Mouse (Mus musculus) embryonic facial prominence, embryonic 13.5 days (tissue): Measurements from ENCODE around the gene Ntsr2. TPM values are rescaled to one million over a fixed set of nuclear protein-coding genes. Genes with fewer than 3 reads are reported as not detected.

Source experiments
- ATAC-seq: fragments of 200-750 bp; cut with Nextera tagmentation; 2 replicates; pipeline ENCODE4 v1.8.0; 2017; ENCODE audit warnings: low read depth; ENCODE audit not compliant: insufficient number of reproducible peaks, insufficient read depth, low FRiP score, low TSS enrichment
- H3K27ac ChIP-seq: fragments of 300-500 bp; sonication (generic); 2 replicates; pipeline ENCODE4 v1.5.1; 2015; ENCODE audit warnings: moderate library complexity, mild to moderate bottlenecking, inconsistent platforms
- H3K27me3 ChIP-seq: fragments of 300-500 bp; sonication (generic); 2 replicates; pipeline ENCODE4 v1.6.1; 2015; ENCODE audit warnings: mild to moderate bottlenecking, inconsistent platforms
- H3K36me3 ChIP-seq: fragments of 300-500 bp; sonication (generic); 2 replicates; pipeline ENCODE4 v1.6.1; 2015; ENCODE audit warnings: mild to moderate bottlenecking, inconsistent platforms
- H3K4me1 ChIP-seq: fragments of 300-500 bp; sonication (generic); 2 replicates; pipeline ENCODE4 v1.6.1; 2015; ENCODE audit warnings: inconsistent platforms
- H3K4me2 ChIP-seq: fragments of 300-500 bp; sonication (generic); 2 replicates; pipeline ENCODE4 v1.6.1; 2015; ENCODE audit warnings: moderate library complexity, mild to moderate bottlenecking, inconsistent platforms
- H3K4me3 ChIP-seq: fragments of 300-500 bp; sonication (generic); 2 replicates; pipeline ENCODE4 v1.5.1; 2015; ENCODE audit warnings: mild to moderate bottlenecking, inconsistent platforms
- H3K9ac ChIP-seq: fragments of 300-500 bp; sonication (generic); 2 replicates; pipeline ENCODE4 v1.6.1; 2015; ENCODE audit warnings: mild to moderate bottlenecking, inconsistent platforms
- H3K9me3 ChIP-seq: fragments of 300-500 bp; sonication (generic); 2 replicates; pipeline ENCODE4 v1.6.1; 2016; ENCODE audit warnings: inconsistent platforms
- WGBS: fragments of 180-500 bp; shearing (Covaris S2); methylation state at CpG from one replicate; pipeline ENCODE4 v1.1.7; 2015; ENCODE audit warnings: mixed read lengths; 5-methylcytosine and 5-hydroxymethylcytosine counted together
- polyA plus RNA-seq: library from polyadenylated mRNA; unstranded; fragments of >200 nt; fragmentation: Nextera tagmentation; extraction: Ambion mirVana; gene quantifications from 2 replicates; pipeline ENCODE4 v1.2.1, GENCODE M21; 2015

Ntsr2 gene
- polyA plus RNA-seq: not detected in 2 replicates

DNA sequence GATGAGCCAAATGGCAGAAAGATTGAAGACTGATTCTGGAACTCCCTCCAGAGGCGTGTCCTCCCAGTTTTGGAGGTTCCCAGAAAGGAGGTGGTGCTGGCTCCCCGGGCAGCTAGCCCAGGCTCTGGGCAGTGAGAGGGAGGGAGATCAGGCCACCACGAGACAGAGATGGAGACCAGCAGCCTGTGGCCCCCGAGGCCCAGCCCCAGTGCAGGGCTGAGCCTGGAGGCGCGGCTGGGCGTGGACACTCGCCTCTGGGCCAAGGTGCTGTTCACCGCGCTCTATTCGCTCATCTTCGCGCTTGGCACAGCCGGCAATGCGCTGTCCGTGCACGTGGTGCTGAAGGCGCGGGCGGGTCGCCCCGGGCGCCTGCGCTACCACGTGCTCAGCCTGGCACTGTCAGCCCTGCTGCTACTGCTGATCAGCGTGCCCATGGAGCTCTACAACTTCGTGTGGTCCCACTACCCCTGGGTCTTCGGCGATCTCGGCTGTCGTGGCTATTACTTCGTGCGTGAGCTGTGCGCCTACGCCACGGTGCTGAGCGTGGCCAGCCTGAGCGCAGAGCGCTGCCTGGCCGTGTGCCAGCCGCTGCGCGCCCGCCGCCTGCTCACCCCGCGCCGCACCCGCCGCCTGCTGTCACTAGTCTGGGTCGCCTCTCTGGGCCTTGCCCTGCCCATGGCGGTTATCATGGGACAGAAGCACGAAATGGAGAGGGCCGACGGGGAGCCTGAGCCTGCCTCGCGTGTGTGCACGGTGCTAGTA lies at the start of gene Ntsr2:
Gene Ntsr2 (plus strand): TSS at position 51 of the 762 bp plus-strand sequence.
- WGBS: 5% methylated on average over 53 of the region's 58 CpGs
- H3K27me3 ChIP-seq: peaks cover 49% of the 10 kb centered on the region

GRCm38 (mm10) chr12:16605624-16606023 lies 47.6 kb upstream of the Ntsr2 start:
- no peaks in the 10 kb centered on the region for H3K4me1 ChIP-seq
- H3K9me3 ChIP-seq: 0 out of 2 replicates have a peak, but pooled peaks cover 7% of the 10 kb centered on the region
- no peaks in the 10 kb centered on the region for H3K36me3 ChIP-seq
- WGBS: 78% methylated on average over 5 of the region's 5 CpGs
- ATAC-seq: no peak
- no peak overlapping the region for H3K4me3 ChIP-seq
- no peak overlapping the region for H3K27ac ChIP-seq
- no peak overlapping the region for H3K9ac ChIP-seq
- H3K27me3 ChIP-seq: no peaks in the 10 kb centered on the region
- H3K4me2 ChIP-seq: no peak overlapping the region

More for the DNA sequence above, at the start of gene Ntsr2:
- H3K27ac ChIP-seq: no peak within 1 kb of the TSS
- no peaks in the 10 kb centered on the region for H3K36me3 ChIP-seq
- no peaks in the 10 kb centered on the region for H3K9me3 ChIP-seq
- H3K4me1 ChIP-seq: peaks cover 7% of the 10 kb centered on the region
- H3K4me2 ChIP-seq: peak within 1 kb of the TSS; percentile 71
- H3K4me3 ChIP-seq: peak within 1 kb of the TSS; percentile 34
- ATAC-seq: peak; percentile 60; the same call in 1 of the 2 replicates
- H3K9ac ChIP-seq: no peak within 1 kb of the TSS

- no peak within 1 kb of the TSS for H3K4me3 ChIP-seq
- no peaks in the 10 kb centered on the region for H3K36me3 ChIP-seq
- no peak within 1 kb of the TSS for H3K4me2 ChIP-seq
- no peaks in the 10 kb centered on the region for H3K4me1 ChIP-seq
- H3K9ac ChIP-seq: no peak within 1 kb of the TSS
- 0 out of 2 replicates have a peak, but pooled peaks cover 7% of the 10 kb centered on the region for H3K9me3 ChIP-seq
- H3K27me3 ChIP-seq: no peaks in the 10 kb centered on the region
- WGBS: 86% methylated on average over 2 of the region's 2 CpGs
- H3K27ac ChIP-seq: no peak within 1 kb of the TSS
- no peak for ATAC-seq
Observed at GRCm38 (mm10) chr12:16610936-16611335, 42.2 kb upstream of the Ntsr2 start, which contains the start of gene Lpin1. Lpin1 (minus strand) TSS chr12:16610966.

GRCm38 (mm10) chr12:16614556-16614955 lies 38.6 kb upstream of the Ntsr2 start:
- H3K4me2 ChIP-seq: no peak overlapping the region
- no peak overlapping the region for H3K4me3 ChIP-seq
- WGBS: 62% methylated on average over 3 of the region's 3 CpGs
- peaks cover 16% of the 10 kb centered on the region for H3K4me1 ChIP-seq
- H3K9ac ChIP-seq: no peak overlapping the region
- H3K27ac ChIP-seq: no peak overlapping the region
- 0 out of 2 replicates have a peak, but pooled peaks cover 4% of the 10 kb centered on the region for H3K9me3 ChIP-seq
- no peaks in the 10 kb centered on the region for H3K36me3 ChIP-seq
- no peak for ATAC-seq
- no peaks in the 10 kb centered on the region for H3K27me3 ChIP-seq

- ATAC-seq: no peak
- Histone ChIP-seq H3K36me3 (no peaks in the 10 kb centered on the region), H3K4me3 (no peak overlapping the region), H3K4me2 (no peak overlapping the region), H3K27ac (no peak overlapping the region), H3K4me1 (peaks cover 23% of the 10 kb centered on the region), H3K27me3 (no peaks in the 10 kb centered on the region), H3K9ac (no peak overlapping the region), H3K9me3 (no peaks in the 10 kb centered on the region)
- 66% methylated on average over 2 of the region's 2 CpGs for WGBS
Observed at GRCm38 (mm10) chr12:16615738-16616137, 37.4 kb upstream of the Ntsr2 start.

- H3K4me1 ChIP-seq: peaks cover 23% of the 10 kb centered on the region
- 20% methylated on average over 12 of the region's 12 CpGs for WGBS
- peak overlapping the region; percentile 64; the same call in 1 of the 2 replicates for H3K27ac ChIP-seq
- peak overlapping the region; percentile 20; the same call in 1 of the 2 replicates for H3K4me2 ChIP-seq
- H3K27me3 ChIP-seq: no peaks in the 10 kb centered on the region
- no peak overlapping the region for H3K9ac ChIP-seq
- H3K36me3 ChIP-seq: no peaks in the 10 kb centered on the region
- no peaks in the 10 kb centered on the region for H3K9me3 ChIP-seq
- H3K4me3 ChIP-seq: no peak overlapping the region
- peak; percentile 79; the same call in 1 of the 2 replicates for ATAC-seq
Observed at GRCm38 (mm10) chr12:16618512-16619274, 34.5 kb upstream of the Ntsr2 start.

DNA sequence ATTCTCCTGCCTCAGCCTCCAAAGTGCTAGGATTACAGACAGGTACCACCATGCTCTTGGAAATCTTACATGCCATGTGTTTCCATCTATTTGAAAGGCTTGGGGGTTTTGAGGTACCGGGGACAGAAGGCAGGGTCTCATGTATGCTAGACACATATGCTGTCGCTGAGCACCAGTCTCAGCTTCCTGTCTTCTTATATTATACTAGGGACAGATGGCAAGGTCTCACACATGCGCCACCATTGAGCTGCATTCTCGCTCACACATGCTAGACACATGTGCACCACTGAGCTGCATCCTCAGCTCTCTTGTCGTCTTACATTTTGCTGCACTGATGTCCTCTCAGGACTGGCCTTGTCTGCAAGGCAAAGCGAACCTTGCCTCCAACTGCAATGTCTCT lies 33.7 kb upstream of the Ntsr2 start:
- 71% methylated on average over 6 of the region's 6 CpGs for WGBS
- H3K27ac ChIP-seq: no peak overlapping the region
- no peak overlapping the region for H3K4me3 ChIP-seq
- H3K27me3 ChIP-seq: no peaks in the 10 kb centered on the region
- no peak overlapping the region for H3K9ac ChIP-seq
- no peaks in the 10 kb centered on the region for H3K36me3 ChIP-seq
- peaks cover 23% of the 10 kb centered on the region for H3K4me1 ChIP-seq
- H3K4me2 ChIP-seq: no peak overlapping the region
- ATAC-seq: no peak
- H3K9me3 ChIP-seq: no peaks in the 10 kb centered on the region

- whole genome bisulfite sequencing: 86% methylated on average over 3 of the region's 3 CpGs
- no peak for ATAC-seq
- H3K36me3 ChIP-seq: no peaks in the 10 kb centered on the region
- no peaks in the 10 kb centered on the region for H3K9me3 ChIP-seq
- H3K9ac ChIP-seq: no peak overlapping the region
- no peaks in the 10 kb centered on the region for H3K27me3 ChIP-seq
- no peak overlapping the region for H3K27ac ChIP-seq
- H3K4me1 ChIP-seq: peaks cover 23% of the 10 kb centered on the region
- H3K4me2 ChIP-seq: no peak overlapping the region
- no peak overlapping the region for H3K4me3 ChIP-seq
Observed at GRCm38 (mm10) chr12:16620230-16620629, 33.0 kb upstream of the Ntsr2 start.

DNA sequence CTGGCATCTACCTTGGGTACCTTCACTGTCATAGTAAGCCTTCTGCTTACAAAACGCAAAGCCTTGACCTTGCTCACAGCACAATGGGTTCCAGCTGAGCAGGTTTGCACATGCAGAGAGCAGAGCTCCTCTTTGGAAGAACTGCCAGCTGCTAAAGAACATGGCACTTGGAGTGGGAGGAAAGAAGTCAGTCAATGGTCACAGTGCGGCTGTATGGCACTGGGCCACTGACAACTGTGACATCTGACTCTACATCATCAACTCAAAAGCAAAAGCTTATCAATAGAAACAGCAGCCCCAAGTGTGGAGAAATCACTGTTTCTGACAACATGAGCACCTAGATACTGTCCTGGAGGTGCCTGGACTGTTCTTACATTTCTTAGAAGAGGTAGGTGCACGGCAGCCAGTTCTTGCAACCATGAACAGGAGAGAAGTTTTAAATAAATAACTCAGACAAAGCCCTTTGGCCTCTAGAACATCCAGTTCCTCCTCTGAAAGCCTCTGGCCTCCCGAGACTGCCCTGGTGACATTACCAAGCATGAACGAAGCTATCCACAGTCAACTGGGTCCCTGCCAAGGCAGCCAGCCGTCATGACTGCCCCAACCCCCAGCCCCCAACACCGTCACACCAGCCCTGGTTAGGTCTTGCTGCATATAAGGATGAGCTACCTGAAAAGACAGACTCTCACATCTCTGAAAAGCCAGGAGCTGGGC lies 22.9 kb upstream of the Ntsr2 start:
- H3K36me3 ChIP-seq: no peaks in the 10 kb centered on the region
- 72% methylated on average over 7 of the region's 7 CpGs for WGBS

DNA sequence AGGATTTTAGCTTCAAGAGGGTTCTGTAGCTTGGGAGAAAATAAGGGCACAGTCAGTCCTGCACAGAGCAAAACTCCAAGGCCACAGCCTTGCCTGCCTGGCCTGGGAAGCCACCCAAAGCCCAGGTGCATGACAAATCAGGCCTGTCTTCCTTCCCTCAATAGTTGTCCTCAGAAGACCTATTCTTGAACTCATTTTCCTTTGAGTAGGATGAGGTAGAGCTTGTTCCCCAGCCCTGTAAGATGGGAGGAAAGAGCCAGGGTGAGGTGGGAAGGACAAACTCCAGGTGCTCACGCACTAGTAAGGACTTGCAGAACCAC lies 22.4 kb upstream of the Ntsr2 start:
- Histone ChIP-seq H3K9ac (no peak overlapping the region), H3K4me1 (no peaks in the 10 kb centered on the region), H3K27me3 (no peaks in the 10 kb centered on the region), H3K4me2 (no peak overlapping the region), H3K9me3 (no peaks in the 10 kb centered on the region), H3K36me3 (no peaks in the 10 kb centered on the region), H3K4me3 (no peak overlapping the region), H3K27ac (no peak overlapping the region)
- WGBS: 90% methylated on average over 1 of the region's 1 CpGs
- no peak for ATAC-seq

More for the DNA sequence above, 22.9 kb upstream of the Ntsr2 start:
- no peaks in the 10 kb centered on the region for H3K9me3 ChIP-seq
- no peak overlapping the region for H3K4me3 ChIP-seq
- no peaks in the 10 kb centered on the region for H3K27me3 ChIP-seq
- no peak overlapping the region for H3K4me2 ChIP-seq
- no peak overlapping the region for H3K27ac ChIP-seq
- H3K9ac ChIP-seq: no peak overlapping the region
- no peak for ATAC-seq
- no peaks in the 10 kb centered on the region for H3K4me1 ChIP-seq

DNA sequence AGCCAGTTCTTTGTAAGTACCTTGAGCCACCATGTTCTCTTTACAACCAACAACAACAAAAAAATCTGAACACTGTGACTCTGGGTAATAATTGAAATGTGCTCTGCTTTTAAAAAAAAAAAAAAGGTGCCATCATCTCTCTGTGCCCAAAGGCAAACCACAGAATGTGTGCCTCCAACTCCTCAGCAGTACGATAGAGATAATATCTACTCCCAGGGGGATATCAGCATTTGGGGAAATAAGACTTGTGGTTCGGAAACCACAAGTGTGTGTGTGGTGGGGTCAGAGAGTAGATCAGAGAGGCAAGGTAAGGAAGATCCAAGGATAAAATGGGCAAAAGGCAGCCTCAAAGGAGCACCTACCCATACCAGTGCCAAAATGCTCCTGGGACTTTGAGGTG lies 21.8 kb upstream of the Ntsr2 start:
- no peak overlapping the region for H3K4me3 ChIP-seq
- H3K27me3 ChIP-seq: no peaks in the 10 kb centered on the region
- H3K27ac ChIP-seq: no peak overlapping the region
- H3K36me3 ChIP-seq: no peaks in the 10 kb centered on the region
- ATAC-seq: no peak
- H3K4me2 ChIP-seq: no peak overlapping the region
- 53% methylated on average over 2 of the region's 2 CpGs for WGBS
- H3K4me1 ChIP-seq: no peaks in the 10 kb centered on the region
- H3K9ac ChIP-seq: no peak overlapping the region
- H3K9me3 ChIP-seq: no peaks in the 10 kb centered on the region
